Mouse (Mus musculus): ENCODE measurements around the gene Gm43517. TPM values are rescaled to one million over a fixed set of nuclear protein-coding genes. Genes with fewer than 3 reads are reported as not detected.

Gm43517 gene
- not detected in 2 replicates for polyA plus RNA-seq (2016; fragmentation: Nextera tagmentation; extraction: Ambion mirVana)

GRCm38 (mm10) chr12:49384876-49385630 is at the start of gene Gm43517:
TSS of gene Gm43517 (plus strand) at chr12:49385174.
- H3K27me3 ChIP-seq (replicated peaks), result peaks cover 73% of the 10 kb centered on the region
- H3K4me3 ChIP-seq, result peak within 1 kb of the TSS; percentile 38; the same call in 1 of the 2 replicates
- no peak within 1 kb of the TSS for H3K9ac ChIP-seq
- H3K4me2 ChIP-seq, result peak within 1 kb of the TSS; percentile 52
- 6% methylated on average over 74 of the region's 75 CpGs for WGBS (ENCODE audit: insufficient replicate concordance)
- no peaks in the 10 kb centered on the region for H3K9me3 ChIP-seq (replicated peaks)
- peaks cover 11% of the 10 kb centered on the region; the same call in 1 of the 2 replicates for H3K4me1 ChIP-seq
- peak; percentile 54; the same call in 1 of the 2 replicates for ATAC-seq
- no peak within 1 kb of the TSS for H3K27ac ChIP-seq
- H3K36me3 ChIP-seq, result no peaks in the 10 kb centered on the region

- H3K27ac ChIP-seq, result no peak overlapping the region
- H3K4me3 ChIP-seq, result no peak overlapping the region
- H3K4me2 ChIP-seq, result no peak overlapping the region
- no peak for ATAC-seq
- WGBS (ENCODE audit: insufficient replicate concordance), result 75% methylated on average over 10 of the region's 10 CpGs
- no peaks in the 10 kb centered on the region for H3K36me3 ChIP-seq
- no peaks in the 10 kb centered on the region for H3K4me1 ChIP-seq
- H3K9me3 ChIP-seq (replicated peaks), result 0 out of 2 replicates have a peak, but pooled peaks cover 6% of the 10 kb centered on the region
- no peaks in the 10 kb centered on the region for H3K27me3 ChIP-seq (replicated peaks)
- no peak overlapping the region for H3K9ac ChIP-seq
These were observed 35.3 kb upstream of the Gm43517 start for GRCm38 (mm10) chr12:49349697-49350096.

- Histone ChIP-seq H3K4me3 (no peak overlapping the region), H3K27me3 (replicated peaks) (peaks cover 22% of the 10 kb centered on the region), H3K9ac (no peak overlapping the region), H3K9me3 (replicated peaks) (no peaks in the 10 kb centered on the region), H3K4me1 (no peaks in the 10 kb centered on the region), H3K36me3 (no peaks in the 10 kb centered on the region), H3K4me2 (no peak overlapping the region), H3K27ac (no peak overlapping the region)
- WGBS (ENCODE audit: insufficient replicate concordance), result 54% methylated on average over 1 of the region's 1 CpGs
- no peak for ATAC-seq
These were observed 16.0 kb upstream of the Gm43517 start for GRCm38 (mm10) chr12:49368931-49369330.

GRCm38 (mm10) chr12:49372170-49372569 is 12.8 kb upstream of the Gm43517 start:
- Histone ChIP-seq H3K27ac (no peak overlapping the region), H3K4me3 (no peak overlapping the region), H3K9ac (no peak overlapping the region), H3K36me3 (no peaks in the 10 kb centered on the region), H3K4me2 (no peak overlapping the region), H3K4me1 (no peaks in the 10 kb centered on the region), H3K9me3 (replicated peaks) (no peaks in the 10 kb centered on the region), H3K27me3 (replicated peaks) (peaks cover 51% of the 10 kb centered on the region)
- ATAC-seq, result no peak

- peaks cover 61% of the 10 kb centered on the region for H3K27me3 ChIP-seq (replicated peaks)
- no peaks in the 10 kb centered on the region for H3K36me3 ChIP-seq
- 9% methylated on average over 5 of the region's 5 CpGs for WGBS (ENCODE audit: insufficient replicate concordance)
- no peak for ATAC-seq
- H3K4me2 ChIP-seq, result no peak overlapping the region
- H3K4me1 ChIP-seq, result no peaks in the 10 kb centered on the region
- H3K9me3 ChIP-seq (replicated peaks), result no peaks in the 10 kb centered on the region
- no peak overlapping the region for H3K4me3 ChIP-seq
- no peak overlapping the region for H3K27ac ChIP-seq
- no peak overlapping the region for H3K9ac ChIP-seq
These were observed 11.8 kb upstream of the Gm43517 start for GRCm38 (mm10) chr12:49373176-49373575.

- H3K36me3 ChIP-seq, result no peaks in the 10 kb centered on the region
- WGBS (ENCODE audit: insufficient replicate concordance), result 3% methylated on average over 24 of the region's 24 CpGs
- no peak for ATAC-seq
- no peak overlapping the region; the same call in 1 of the 2 replicates for H3K4me3 ChIP-seq
- H3K4me2 ChIP-seq, result peak overlapping the region; percentile 18
- no peak overlapping the region for H3K9ac ChIP-seq
- H3K27me3 ChIP-seq (replicated peaks), result peaks cover 69% of the 10 kb centered on the region
- H3K27ac ChIP-seq, result no peak overlapping the region
- H3K4me1 ChIP-seq, result no peaks in the 10 kb centered on the region
- no peaks in the 10 kb centered on the region for H3K9me3 ChIP-seq (replicated peaks)
These were observed 11.0 kb upstream of the Gm43517 start for GRCm38 (mm10) chr12:49373821-49374605.

- Histone ChIP-seq H3K4me3 (no peak overlapping the region; the same call in 1 of the 2 replicates), H3K9me3 (replicated peaks) (no peaks in the 10 kb centered on the region), H3K4me2 (peak overlapping the region; percentile 18), H3K27me3 (replicated peaks) (peaks cover 75% of the 10 kb centered on the region), H3K4me1 (no peaks in the 10 kb centered on the region), H3K36me3 (no peaks in the 10 kb centered on the region), H3K9ac (no peak overlapping the region), H3K27ac (no peak overlapping the region)
- ATAC-seq, result no peak
- WGBS (ENCODE audit: insufficient replicate concordance), result 2% methylated on average over 14 of the region's 14 CpGs
These were observed 10.4 kb upstream of the Gm43517 start for GRCm38 (mm10) chr12:49374606-49374995.

GRCm38 (mm10) chr12:49375427-49376317 is 9.3 kb upstream of the Gm43517 start:
- Histone ChIP-seq H3K4me1 (no peaks in the 10 kb centered on the region), H3K27ac (no peak overlapping the region), H3K9me3 (replicated peaks) (no peaks in the 10 kb centered on the region), H3K4me2 (no peak overlapping the region), H3K27me3 (replicated peaks) (peaks cover 86% of the 10 kb centered on the region), H3K4me3 (no peak overlapping the region), H3K36me3 (no peaks in the 10 kb centered on the region), H3K9ac (no peak overlapping the region)
- ATAC-seq, result no peak
- 6% methylated on average over 15 of the region's 15 CpGs for WGBS (ENCODE audit: insufficient replicate concordance)

- H3K4me1 ChIP-seq, result no peaks in the 10 kb centered on the region
- H3K27ac ChIP-seq, result no peak overlapping the region
- no peaks in the 10 kb centered on the region for H3K9me3 ChIP-seq (replicated peaks)
- ATAC-seq, result no peak
- 2% methylated on average over 19 of the region's 19 CpGs for WGBS (ENCODE audit: insufficient replicate concordance)
- H3K9ac ChIP-seq, result no peak overlapping the region
- no peak overlapping the region for H3K4me2 ChIP-seq
- H3K4me3 ChIP-seq, result no peak overlapping the region
- no peaks in the 10 kb centered on the region for H3K36me3 ChIP-seq
- peaks cover 89% of the 10 kb centered on the region for H3K27me3 ChIP-seq (replicated peaks)
These were observed 8.5 kb upstream of the Gm43517 start for GRCm38 (mm10) chr12:49376318-49376992.

- H3K36me3 ChIP-seq, result no peaks in the 10 kb centered on the region
- H3K4me3 ChIP-seq, result no peak overlapping the region
- no peaks in the 10 kb centered on the region for H3K9me3 ChIP-seq (replicated peaks)
- no peak for ATAC-seq
- no peak overlapping the region for H3K9ac ChIP-seq
- H3K27ac ChIP-seq, result no peak overlapping the region
- H3K27me3 ChIP-seq (replicated peaks), result peaks cover 95% of the 10 kb centered on the region
- WGBS (ENCODE audit: insufficient replicate concordance), result 2% methylated on average over 15 of the region's 15 CpGs
- H3K4me1 ChIP-seq, result no peaks in the 10 kb centered on the region
- no peak overlapping the region for H3K4me2 ChIP-seq
These were observed 7.5 kb upstream of the Gm43517 start for GRCm38 (mm10) chr12:49377281-49377970.

GRCm38 (mm10) chr12:49378920-49379319 is 6.1 kb upstream of the Gm43517 start:
- WGBS (ENCODE audit: insufficient replicate concordance), result 0% methylated on average over 1 of the region's 1 CpGs
- H3K9ac ChIP-seq, result no peak overlapping the region

More at GRCm38 (mm10) chr12:49378920-49379319, 6.1 kb upstream of the Gm43517 start:
- no peak for ATAC-seq
- peaks cover 95% of the 10 kb centered on the region for H3K27me3 ChIP-seq (replicated peaks)
- no peak overlapping the region for H3K4me3 ChIP-seq
- H3K27ac ChIP-seq, result no peak overlapping the region
- peaks cover 10% of the 10 kb centered on the region; the same call in 1 of the 2 replicates for H3K4me1 ChIP-seq
- no peak overlapping the region for H3K4me2 ChIP-seq
- H3K36me3 ChIP-seq, result no peaks in the 10 kb centered on the region
- H3K9me3 ChIP-seq (replicated peaks), result no peaks in the 10 kb centered on the region

All from liver, embryonic 12.5 days (tissue).